12 mouse cellular contexts compared by ENCODE assay signal in genomic region chr9:94410042-94410441, GRCm38 (mm10).
A peak's percentile ranks its signal among the peaks of the same experiment; 100 is the strongest.
DNase-seq lines count a peak whose midpoint lies in the region; ATAC-seq lines count a peak whose summit lies in the region.
"Had no signal": no experiment of that assay in that cellular context is flagged by ENCODE, and none has a peak within 500 bp of the region (broad histone marks: within the 10 kb centered on the region; RNA-seq: fewer than 3 reads in every experiment).

No protein-coding gene starts in this region.

- H3K4me1 ChIP-seq in kidney, embryonic 16.5 days (ENCODE audit: insufficient read depth, low read length) = peaks cover 9% of the 10 kb centered on the region
- peaks cover 23% of the 10 kb centered on the region for H3K4me1 ChIP-seq in forebrain, embryonic 13.5 days

- 44% methylated on average over 3 of the region's 3 CpGs for WGBS in kidney, embryonic 16.5 days
- WGBS in forebrain, embryonic 13.5 days = 12% methylated on average over 3 of the region's 3 CpGs

- no peak overlapping the region for H3K4me2 ChIP-seq in kidney, embryonic 16.5 days (replicated peaks; ENCODE audit: low read depth, low read length)
- no peak overlapping the region for H3K4me2 ChIP-seq in forebrain, embryonic 13.5 days

- no peak overlapping the region for H3K27ac ChIP-seq in kidney, embryonic 16.5 days (ENCODE audit: low read length)
- H3K27ac ChIP-seq in forebrain, embryonic 13.5 days = no peak overlapping the region
- H3K27ac ChIP-seq: macrophage had no signal

- intact Hi-C loops in left cerebral cortex, postnatal 14 days (cut with DNase I) = no loop called here

- H3K9me3 ChIP-seq in kidney, embryonic 16.5 days (ENCODE audit: low read length) = no peaks in the 10 kb centered on the region
- H3K9me3 ChIP-seq in forebrain, embryonic 13.5 days (replicated peaks) = no peaks in the 10 kb centered on the region

- H3K27me3 ChIP-seq in kidney, embryonic 16.5 days (ENCODE audit: insufficient read depth, low read length) = no peaks in the 10 kb centered on the region
- no peaks in the 10 kb centered on the region for H3K27me3 ChIP-seq in forebrain, embryonic 13.5 days

- H3K4me3 ChIP-seq in kidney, embryonic 16.5 days (ENCODE audit: low read length) = no peak overlapping the region
- H3K4me3 ChIP-seq in forebrain, embryonic 13.5 days = no peak overlapping the region

- no peak for DNase-seq in kidney, adult 18-20 months
- DNase-seq in mesoderm, embryonic 11.5 days (ENCODE audit: low read depth, low spot score) = peak; percentile 25
- peak; percentile 70 for DNase-seq in retina, embryonic 14.5 days (ENCODE audit: low spot score)
- DNase-seq in left cerebral cortex, postnatal 14 days (ENCODE audit: low spot score in 2 of 2) = no peak
- DNase-seq in heart, adult 11 months = no peak
- no peak for DNase-seq in layer of hippocampus, adult 9-11 months
- DNase-seq: adrenal gland, adult 8-10 months; cerebellum, adult 11 months; thymus, postnatal 36 days had no signal

- no peaks in the 10 kb centered on the region for H3K36me3 ChIP-seq in kidney, embryonic 16.5 days (ENCODE audit: insufficient read depth, low read length)
- no peaks in the 10 kb centered on the region for H3K36me3 ChIP-seq in forebrain, embryonic 13.5 days (ENCODE audit: poor library complexity, severe bottlenecking)

- ATAC-seq in kidney, embryonic 16.5 days (ENCODE audit: low FRiP score, low TSS enrichment) = peak; percentile 25; the same call in 1 of the 2 replicates
- peak; percentile 98 for ATAC-seq in forebrain, embryonic 13.5 days

- H3K9ac ChIP-seq in kidney, embryonic 16.5 days (replicated peaks; ENCODE audit: low read length) = no peak overlapping the region
- no peak overlapping the region for H3K9ac ChIP-seq in forebrain, embryonic 13.5 days

Comparison
In these comparisons a context has a peak if more than half of its experiments do, and no peak if none do; other contexts are left out.
1. DNase-seq: peak in mesoderm, embryonic 11.5 days (single experiment) and retina, embryonic 14.5 days (single experiment); none in kidney, adult 18-20 months (single experiment), left cerebral cortex, postnatal 14 days (0 of 2), heart, adult 11 months (single experiment) and layer of hippocampus, adult 9-11 months (single experiment).